Mouse (Mus musculus) midbrain, postnatal 0 days (tissue): ENCODE results near the gene Sgsm2. TPM values are rescaled to one million over a fixed set of nuclear protein-coding genes. Genes with fewer than 3 reads are reported as not detected.
A peak's percentile ranks its signal among the peaks of the same experiment; 100 is the strongest.

Experiments used
- ATAC-seq: fragments of 200-750 bp; cut with Nextera tagmentation; 2 replicates; pipeline ENCODE4 v1.8.0; 2017; ENCODE audit warnings: moderate number of reproducible peaks, mild to moderate bottlenecking, moderate TSS enrichment, moderate library complexity; ENCODE audit not compliant: low FRiP score
- DNase-seq: peaks from one replicate; pipeline ENCODE4 v3.0.0-alpha.2; 2015; ENCODE audit warnings: low spot score
- H3K27ac ChIP-seq: fragments of 300-500 bp; sonication (generic); 2 replicates; pipeline ENCODE4 v1.5.1; 2014; ENCODE audit warnings: low read depth, mild to moderate bottlenecking, low read length, mixed read lengths
- H3K27me3 ChIP-seq: fragments of 300-500 bp; sonication (generic); 2 replicates; pipeline ENCODE4 v1.6.1; 2014; ENCODE audit warnings: low read length, control low read depth, mixed read lengths; ENCODE audit not compliant: insufficient read depth
- H3K36me3 ChIP-seq: fragments of 300-500 bp; sonication (generic); 2 replicates; pipeline ENCODE4 v1.6.1; 2014; ENCODE audit warnings: low read length, control low read depth, mixed read lengths; ENCODE audit not compliant: insufficient read depth
- H3K4me1 ChIP-seq: fragments of 300-500 bp; sonication (generic); 2 replicates; pipeline ENCODE4 v1.6.1; 2014; ENCODE audit warnings: mild to moderate bottlenecking, control low read depth, antibody characterized with exemption, low read length, mixed read lengths; ENCODE audit not compliant: insufficient read depth
- H3K4me2 ChIP-seq: fragments of 300-500 bp; sonication (generic); 2 replicates; pipeline ENCODE4 v1.6.1; 2014; ENCODE audit warnings: low read depth, mild to moderate bottlenecking, low read length, mixed read lengths; ENCODE audit not compliant: poor library complexity, severe bottlenecking
- H3K4me3 ChIP-seq: fragments of 300-500 bp; sonication (generic); 2 replicates; pipeline ENCODE4 v1.5.1; 2014; ENCODE audit warnings: low read depth, mild to moderate bottlenecking, low read length, moderate library complexity
- H3K9ac ChIP-seq: fragments of 300-500 bp; sonication (generic); replicated peaks from 2 replicates; pipeline ENCODE4 v1.6.1; 2014; ENCODE audit warnings: mild to moderate bottlenecking, low read length, moderate library complexity, mixed read lengths; ENCODE audit not compliant: poor library complexity, severe bottlenecking
- H3K9me3 ChIP-seq: fragments of 300-500 bp; sonication (generic); 2 replicates; pipeline ENCODE4 v1.6.1; 2016; ENCODE audit warnings: low read length, control low read depth
- CTCF ChIP-seq: IDR thresholded peaks from 2 replicates; pipeline ENCODE4 v1.5.1; 2016; ENCODE audit warnings: antibody characterized with exemption, mild to moderate bottlenecking
- WGBS: fragments of 180-500 bp; shearing (Covaris S2); extraction: QIAGEN DNeasy Blood & Tissue Kit; methylation state at CpG from one replicate; pipeline ENCODE4 v1.1.7; 2014; 5-methylcytosine and 5-hydroxymethylcytosine counted together
- polyA plus RNA-seq: library from polyadenylated mRNA; unstranded; fragments of >200 nt; fragmentation: Nextera tagmentation; extraction: Ambion mirVana; gene quantifications from 2 replicates; pipeline ENCODE4 v1.2.1, GENCODE M21; 2015
- total RNA-seq: library from RNA; depleted of rRNA; stranded (reverse); fragments of >200 nt; gene quantifications from 2 replicates; pipeline ENCODE4 v1.2.3, GENCODE M21; 2014

Sgsm2 gene
- total and polyA plus RNA-seq, 2 experiments from 2014 or later = 28.8 to 49.1 TPM

- H3K9me3 ChIP-seq = no peaks in the 10 kb centered on the region
- WGBS = under 1% methylated on average over 53 of the region's 54 CpGs
- TF ChIP-seq CTCF = peak; percentile 51
- peaks cover 13% of the 10 kb centered on the region for H3K4me1 ChIP-seq
- peak overlapping the region; percentile 67 for H3K9ac ChIP-seq
- DNase-seq (peak; percentile 89), ATAC-seq (peak; percentile 67)
- H3K36me3 ChIP-seq = peaks cover 13% of the 10 kb centered on the region; the same call in 1 of the 2 replicates
- no peaks in the 10 kb centered on the region for H3K27me3 ChIP-seq
- H3K27ac ChIP-seq = peak overlapping the region; percentile 85
- H3K4me3 ChIP-seq = peak overlapping the region; percentile 54
- peak overlapping the region; percentile 85 for H3K4me2 ChIP-seq
Observed at GRCm38 (mm10) chr11:74837694-74838431, 59.0 kb downstream of the Sgsm2 start.

- Histone ChIP-seq H3K4me2 (peak overlapping the region; percentile 85), H3K27me3 (no peaks in the 10 kb centered on the region), H3K36me3 (peaks cover 6% of the 10 kb centered on the region; the same call in 1 of the 2 replicates), H3K4me3 (peak overlapping the region; percentile 54), H3K27ac (peak overlapping the region; percentile 85), H3K4me1 (peaks cover 13% of the 10 kb centered on the region), H3K9me3 (no peaks in the 10 kb centered on the region), H3K9ac (peak overlapping the region; percentile 67)
- 50% methylated on average over 16 of the region's 16 CpGs for WGBS
- TF ChIP-seq CTCF = no peak
- DNase-seq = no peak
- no peak for ATAC-seq
Observed at GRCm38 (mm10) chr11:74837056-74837693, 59.7 kb downstream of the Sgsm2 start.

DNA sequence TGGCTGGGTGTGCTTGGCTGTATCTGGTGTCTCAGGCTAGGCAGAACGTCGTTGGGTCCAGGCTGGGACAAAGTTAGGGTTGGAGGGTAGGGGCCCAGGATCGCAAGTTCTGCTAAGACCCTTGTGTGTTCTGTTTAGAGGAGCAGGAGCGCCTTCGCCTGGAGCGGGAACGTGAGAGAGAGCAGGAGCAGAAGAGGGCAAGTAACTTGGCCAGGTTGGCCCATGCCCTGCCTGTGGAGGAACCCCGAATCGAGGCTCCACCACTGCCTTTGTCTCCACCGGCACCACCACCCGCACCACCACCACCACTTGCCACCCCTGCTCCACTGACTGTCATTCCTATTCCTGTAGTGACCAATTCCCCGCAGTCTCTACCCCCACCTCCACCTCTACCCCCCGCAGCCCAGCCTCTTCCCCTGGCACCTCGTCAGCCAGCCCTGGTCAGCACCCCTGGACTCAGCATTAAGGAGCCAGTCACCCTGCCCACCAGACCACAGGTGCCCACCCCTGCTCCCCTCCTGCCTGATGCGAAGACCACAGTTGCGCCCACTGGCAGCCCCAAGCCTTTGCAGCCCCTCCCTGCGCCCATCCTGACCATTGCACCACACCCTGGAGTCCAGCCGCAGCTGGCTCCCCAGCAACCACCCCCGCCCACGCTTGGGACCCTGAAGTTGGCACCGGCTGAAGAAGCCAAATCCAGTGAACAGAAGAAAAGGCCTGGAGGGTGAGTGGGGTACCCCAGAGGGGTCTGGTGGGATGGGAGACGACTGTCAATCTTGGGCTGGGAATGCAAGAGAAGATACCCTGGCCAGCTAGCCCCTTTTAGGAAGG lies 60.4 kb downstream of the Sgsm2 start:
- no peak for DNase-seq
- no peak overlapping the region for H3K4me2 ChIP-seq
- H3K27ac ChIP-seq = no peak overlapping the region
- H3K9ac ChIP-seq = no peak overlapping the region
- no peak overlapping the region for H3K4me3 ChIP-seq
- TF ChIP-seq CTCF = no peak
- peaks cover 13% of the 10 kb centered on the region for H3K4me1 ChIP-seq
- 0 out of 2 replicates have a peak, but pooled peaks cover 5% of the 10 kb centered on the region for H3K36me3 ChIP-seq
- no peaks in the 10 kb centered on the region for H3K27me3 ChIP-seq
- no peak for ATAC-seq
- H3K9me3 ChIP-seq = no peaks in the 10 kb centered on the region
- WGBS = 88% methylated on average over 20 of the region's 22 CpGs

- Histone ChIP-seq H3K9ac (no peak overlapping the region), H3K27me3 (no peaks in the 10 kb centered on the region), H3K9me3 (no peaks in the 10 kb centered on the region), H3K4me1 (peaks cover 13% of the 10 kb centered on the region), H3K27ac (no peak overlapping the region), H3K4me3 (no peak overlapping the region), H3K36me3 (0 out of 2 replicates have a peak, but pooled peaks cover 5% of the 10 kb centered on the region), H3K4me2 (no peak overlapping the region)
- 76% methylated on average over 6 of the region's 6 CpGs for WGBS
- no peak for ATAC-seq
- no peak for DNase-seq
- TF ChIP-seq CTCF = no peak
Observed at GRCm38 (mm10) chr11:74835593-74836224, 61.2 kb downstream of the Sgsm2 start.

GRCm38 (mm10) chr11:74834650-74835277 lies 62.1 kb downstream of the Sgsm2 start:
- 0 out of 2 replicates have a peak, but pooled peaks cover 1% of the 10 kb centered on the region for H3K36me3 ChIP-seq
- no peak overlapping the region for H3K4me3 ChIP-seq
- DNase-seq (no peak), ATAC-seq (no peak)
- no peak overlapping the region for H3K4me2 ChIP-seq
- no peak overlapping the region for H3K9ac ChIP-seq
- no peak for TF ChIP-seq CTCF
- no peaks in the 10 kb centered on the region for H3K27me3 ChIP-seq
- peaks cover 13% of the 10 kb centered on the region for H3K4me1 ChIP-seq
- 61% methylated on average over 5 of the region's 5 CpGs for WGBS
- no peak overlapping the region for H3K27ac ChIP-seq
- H3K9me3 ChIP-seq = no peaks in the 10 kb centered on the region
